Mouse (Mus musculus) cortical plate, adult 2 months (tissue): Measurements from ENCODE around the gene Ints6.

Experiments
- CTCF ChIP-seq: fragments of 200-500 bp; IDR thresholded peaks from 2 replicates; pipeline ENCODE4 v1.5.1; 2011; ENCODE audit warnings: mild to moderate bottlenecking, control low read depth, low read length; ENCODE audit not compliant: insufficient read depth; ENCODE audit errors: extremely low read depth
- POLR2A ChIP-seq: fragments of 200-500 bp; IDR thresholded peaks from 2 replicates; pipeline ENCODE4 v1.6.1; 2011; ENCODE audit warnings: mild to moderate bottlenecking, low read length, control low read depth; ENCODE audit not compliant: insufficient read depth; ENCODE audit errors: extremely low read depth

DNA sequence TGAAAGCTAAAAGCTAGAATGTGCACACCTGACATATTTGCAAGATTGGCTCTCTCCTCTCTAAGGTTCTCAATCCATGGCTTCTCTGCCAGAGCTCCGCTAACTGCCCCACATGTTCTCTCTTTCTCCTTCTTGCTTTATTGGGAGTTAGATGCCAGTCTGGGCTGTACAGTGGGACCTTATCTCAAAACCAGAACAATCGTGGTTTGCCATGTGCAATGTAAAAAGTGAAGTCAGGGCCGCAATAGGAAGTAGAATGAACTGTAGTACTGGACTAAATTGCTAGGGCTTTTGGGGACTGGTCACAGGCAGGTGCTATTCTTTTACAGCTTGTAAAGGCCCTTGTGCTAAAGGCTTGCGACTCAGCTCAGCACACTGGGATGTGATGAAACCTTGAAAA, 28.3 kb upstream of the Ints6 start:
- TF ChIP-seq POLR2A (no peak), CTCF (no peak)
